Mouse (Mus musculus): Measurements from ENCODE around the gene Olfr980. TPM values are rescaled to one million over a fixed set of nuclear protein-coding genes. Genes with fewer than 3 reads are reported as not detected.

Olfr980 gene
- polyA plus RNA-seq (2012; rRNA removed) = not detected in 2 replicates

GRCm38 (mm10) chr9:40009482-40009881, at the start of gene Olfr980:
Gene Olfr980, minus strand, starts transcription at chr9:40009582.

GRCm38 (mm10) chr9:40021164-40021563, 11.8 kb upstream of the Olfr980 start, which contains the start of gene Olfr981:
Gene Olfr981, plus strand, starts transcription at chr9:40021464.

DNA sequence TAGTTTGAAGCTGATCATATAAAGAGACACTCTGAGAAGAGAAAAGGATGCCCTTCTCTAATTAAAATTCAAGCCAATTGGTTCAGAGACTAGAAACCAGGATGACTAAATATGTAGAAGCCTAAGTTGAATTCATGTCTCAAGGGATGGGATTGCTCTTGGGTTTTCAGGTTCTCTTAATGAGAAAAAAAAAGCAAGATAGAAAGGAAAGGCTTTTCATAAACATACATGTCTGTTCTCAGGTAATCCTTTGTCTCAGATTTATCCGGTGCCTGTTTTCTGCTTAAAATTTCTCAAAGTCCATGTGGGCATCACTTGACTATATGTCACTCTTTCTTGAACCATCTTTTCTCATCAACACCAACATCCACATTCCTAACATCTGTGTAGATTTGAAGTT, 6.0 kb downstream of the Olfr980 start, which contains the start of gene Olfr979:
Gene Olfr979, minus strand, starts transcription at position 101 of the 400 bp plus-strand sequence.

GRCm38 (mm10) chr9:39991813-39992212, 17.6 kb downstream of the Olfr980 start, which contains the start of gene Olfr978:
Gene Olfr978, plus strand, starts transcription at chr9:39992113.

GRCm38 (mm10) chr9:39961033-39961432, 48.3 kb downstream of the Olfr980 start, which contains the start of gene Olfr976:
Gene Olfr976, minus strand, starts transcription at chr9:39961133.

Other genes starting within 250 kb of the Olfr980 start
- not detected in 2 replicates for gene Olfr968, start 226.3 kb downstream of the Olfr980 start, polyA plus RNA-seq (2012; rRNA removed)
- gene Olfr969, start 218.6 kb downstream of the Olfr980 start, polyA plus RNA-seq (2012; rRNA removed) = not detected in 2 replicates
- not detected in 2 replicates for gene Olfr970, start 200.7 kb downstream of the Olfr980 start, polyA plus RNA-seq (2012; rRNA removed)
- not detected in 2 replicates for gene Olfr971, start 172.7 kb downstream of the Olfr980 start, polyA plus RNA-seq (2012; rRNA removed)
- gene Olfr972, start 143.2 kb downstream of the Olfr980 start, polyA plus RNA-seq (2012; rRNA removed) = not detected in 2 replicates
- not detected in 2 replicates for gene Olfr229, start 102.2 kb downstream of the Olfr980 start, polyA plus RNA-seq (2012; rRNA removed)
- gene Olfr974, start 72.1 kb downstream of the Olfr980 start, polyA plus RNA-seq (2012; rRNA removed) = not detected in 2 replicates
- not detected in 2 replicates for gene Olfr975, start 57.5 kb downstream of the Olfr980 start, polyA plus RNA-seq (2012; rRNA removed)
- not detected in 2 replicates for gene Olfr976, start 48.4 kb downstream of the Olfr980 start, polyA plus RNA-seq (2012; rRNA removed)
- not detected in 2 replicates for gene Olfr978, start 17.5 kb downstream of the Olfr980 start, polyA plus RNA-seq (2012; rRNA removed)
- not detected in 2 replicates for gene Olfr979, start 6.1 kb downstream of the Olfr980 start, polyA plus RNA-seq (2012; rRNA removed)
- gene Olfr981, start 11.9 kb upstream of the Olfr980 start, polyA plus RNA-seq (2012; rRNA removed) = not detected in 2 replicates
- gene Olfr982, start 64.2 kb upstream of the Olfr980 start, polyA plus RNA-seq (2012; rRNA removed) = not detected in 2 replicates
- not detected in 2 replicates for gene Olfr983, start 84.0 kb upstream of the Olfr980 start, polyA plus RNA-seq (2012; rRNA removed)
- gene Olfr984, start 104.6 kb upstream of the Olfr980 start, polyA plus RNA-seq (2012; rRNA removed) = not detected in 2 replicates
- not detected in 2 replicates for gene Olfr985, start 120.6 kb upstream of the Olfr980 start, polyA plus RNA-seq (2012; rRNA removed)
- gene Tmem225, start 138.5 kb upstream of the Olfr980 start, polyA plus RNA-seq (2012; rRNA removed) = not detected in 2 replicates
- gene Olfr986, start 171.3 kb upstream of the Olfr980 start, polyA plus RNA-seq (2012; rRNA removed) = not detected in 2 replicates
- 0.56 and 0.58 TPM in 2 replicates for gene Zfp202, start 182.7 kb upstream of the Olfr980 start, polyA plus RNA-seq (2012; rRNA removed)